28 mouse cellular contexts compared by ENCODE assay signal in genomic region chr4:64089378-64089777, GRCm38 (mm10). TPM values are rescaled to one million over a fixed set of nuclear protein-coding genes. Genes with fewer than 3 reads are reported as not detected.
"Had no signal": no experiment of that assay in that cellular context is flagged by ENCODE, and none has a peak within 500 bp of the region (broad histone marks: within the 10 kb centered on the region; RNA-seq: fewer than 3 reads in every experiment).

No protein-coding gene starts in this region.

- H3K27ac ChIP-seq: embryonic facial prominence, embryonic 12.5 days; embryonic facial prominence, embryonic 13.5 days; embryonic facial prominence, embryonic 15.5 days; forebrain, embryonic 10.5 days; forebrain, embryonic 12.5 days; forebrain, embryonic 13.5 days; forebrain, embryonic 15.5 days; gastrocnemius, adult 2 months; heart, adult 2 months had no signal

- H3K4me3 ChIP-seq: embryonic facial prominence, embryonic 12.5 days; embryonic facial prominence, embryonic 13.5 days; embryonic facial prominence, embryonic 15.5 days; erythroblast, embryonic 14.5 days; forebrain, embryonic 10.5 days; forebrain, embryonic 12.5 days; forebrain, embryonic 13.5 days; forebrain, embryonic 15.5 days; gastrocnemius, adult 2 months; heart, adult 2 months had no signal

- ATAC-seq: forebrain, embryonic 13.5 days; forebrain, embryonic 14.5 days; forebrain, embryonic 15.5 days; forebrain, embryonic 16.5 days; forebrain, postnatal 0 days had no signal

- H3K9ac ChIP-seq: embryonic facial prominence, embryonic 12.5 days; embryonic facial prominence, embryonic 13.5 days; embryonic facial prominence, embryonic 15.5 days; forebrain, embryonic 12.5 days; forebrain, embryonic 13.5 days; forebrain, embryonic 15.5 days; forebrain, postnatal 0 days had no signal

- H3K4me1 ChIP-seq: embryonic facial prominence, embryonic 12.5 days; embryonic facial prominence, embryonic 13.5 days; embryonic facial prominence, embryonic 15.5 days; forebrain, embryonic 10.5 days; forebrain, embryonic 12.5 days; forebrain, embryonic 13.5 days; forebrain, embryonic 15.5 days had no signal

- H3K9me3 ChIP-seq: embryonic facial prominence, embryonic 12.5 days; embryonic facial prominence, embryonic 13.5 days; embryonic facial prominence, embryonic 15.5 days; forebrain, embryonic 10.5 days; forebrain, embryonic 12.5 days; forebrain, embryonic 13.5 days; forebrain, embryonic 15.5 days had no signal

- H3K36me3 ChIP-seq: embryonic facial prominence, embryonic 12.5 days; embryonic facial prominence, embryonic 13.5 days; embryonic facial prominence, embryonic 15.5 days; forebrain, embryonic 10.5 days; forebrain, embryonic 12.5 days; forebrain, embryonic 15.5 days had no signal

- H3K27me3 ChIP-seq: embryonic facial prominence, embryonic 12.5 days; embryonic facial prominence, embryonic 13.5 days; embryonic facial prominence, embryonic 15.5 days; forebrain, embryonic 12.5 days; forebrain, embryonic 13.5 days; forebrain, embryonic 15.5 days had no signal

- DNase-seq: cerebellum, adult 2 months; cerebellum, adult 8-10 months; cerebellum, adult 9-10 months; cerebellum, adult 9-11 months; cerebellum, postnatal 10 days; cerebellum, postnatal 14 days; cerebellum, postnatal 25 days; cerebellum, postnatal 36 days; embryo, embryonic 11 days; forebrain, postnatal 0 days; gastrocnemius, adult 2 months; gastrocnemius, postnatal 10 days; gastrocnemius, postnatal 14 days; gastrocnemius, postnatal 25 days; gastrocnemius, postnatal 36 days; heart, adult 11 months; heart, adult 18-20 months; heart, adult 2 months had no signal

- H3K4me2 ChIP-seq: embryonic facial prominence, embryonic 12.5 days; embryonic facial prominence, embryonic 13.5 days; embryonic facial prominence, embryonic 15.5 days; forebrain, embryonic 12.5 days; forebrain, embryonic 13.5 days; forebrain, embryonic 15.5 days had no signal

RNA-seq across cellular contexts. Expression of gene Tnc, which starts 42.6 kb away (rescaled TPM):
- polyA plus RNA-seq: erythroblast, embryonic 14.5 days had no signal
